ENCODE assay signal across 17 mouse cellular contexts in genomic region chr14:121294484-121294883, GRCm38 (mm10).
"Had no signal": no experiment of that assay in that cellular context is flagged by ENCODE, and none has a peak within 500 bp of the region (broad histone marks: within the 10 kb centered on the region; RNA-seq: fewer than 3 reads in every experiment).

No protein-coding gene starts in this region.

- H3K4me3 ChIP-seq: liver, embryonic 13.5 days; liver, embryonic 15.5 days; lung, embryonic 15.5 days; megakaryocyte, embryonic 14.5 days; midbrain, embryonic 13.5 days; midbrain, embryonic 15.5 days; neural tube, embryonic 12.5 days; stomach, embryonic 15.5 days had no signal

- H3K27me3 ChIP-seq: liver, embryonic 13.5 days; liver, embryonic 15.5 days; lung, embryonic 15.5 days; megakaryocyte, embryonic 14.5 days; midbrain, embryonic 13.5 days; midbrain, embryonic 15.5 days; neural tube, embryonic 12.5 days; stomach, embryonic 15.5 days had no signal

- H3K9me3 ChIP-seq: liver, embryonic 13.5 days; liver, embryonic 15.5 days; lung, embryonic 15.5 days; megakaryocyte, embryonic 14.5 days; midbrain, embryonic 13.5 days; midbrain, embryonic 15.5 days; neural tube, embryonic 12.5 days; stomach, embryonic 15.5 days had no signal

- H3K4me2 ChIP-seq: liver, embryonic 11.5 days; liver, embryonic 13.5 days; liver, embryonic 15.5 days; lung, embryonic 15.5 days; midbrain, embryonic 11.5 days; midbrain, embryonic 13.5 days; midbrain, embryonic 15.5 days; neural tube, embryonic 12.5 days; stomach, embryonic 15.5 days had no signal

- ATAC-seq: liver, postnatal 0 days; midbrain, embryonic 13.5 days; midbrain, embryonic 15.5 days had no signal

- H3K27ac ChIP-seq: liver, embryonic 13.5 days; liver, embryonic 15.5 days; lung, embryonic 15.5 days; macrophage; midbrain, embryonic 13.5 days; midbrain, embryonic 15.5 days; neural tube, embryonic 12.5 days; stomach, embryonic 15.5 days; stomach, postnatal 0 days had no signal

- H3K36me3 ChIP-seq: midbrain, embryonic 15.5 days had no signal

- DNase-seq: liver, embryonic 13.5 days; liver, postnatal 0 days; right cerebral cortex, postnatal 14 days; thymus, adult 2 months; thymus, postnatal 25 days; thymus, postnatal 4 days had no signal

- H3K4me1 ChIP-seq: midbrain, embryonic 13.5 days; midbrain, embryonic 15.5 days; neural tube, embryonic 12.5 days had no signal

- H3K9ac ChIP-seq: liver, embryonic 13.5 days; liver, embryonic 15.5 days; liver, postnatal 0 days; lung, embryonic 15.5 days; midbrain, embryonic 13.5 days; midbrain, embryonic 15.5 days; neural tube, embryonic 12.5 days; stomach, embryonic 15.5 days had no signal
